Mouse (Mus musculus) liver, embryonic 12.5 days (tissue): ENCODE measurements around the gene Thap2. TPM values are rescaled to one million over a fixed set of nuclear protein-coding genes. Genes with fewer than 3 reads are reported as not detected.

Experiments used
- ATAC-seq: fragments of 200-750 bp; cut with Nextera tagmentation; 2 replicates; pipeline ENCODE4 v1.8.0; 2017; ENCODE audit warnings: moderate number of reproducible peaks, mild to moderate bottlenecking, moderate library complexity
- H3K27ac ChIP-seq: fragments of 300-500 bp; sonication (generic); 2 replicates; pipeline ENCODE4 v1.5.1; 2016; ENCODE audit warnings: mild to moderate bottlenecking
- H3K27me3 ChIP-seq: fragments of 300-500 bp; sonication (generic); replicated peaks from 2 replicates; pipeline ENCODE4 v1.6.1; 2016; ENCODE audit warnings: mild to moderate bottlenecking, moderate library complexity
- H3K36me3 ChIP-seq: fragments of 300-500 bp; sonication (generic); 2 replicates; pipeline ENCODE4 v1.6.1; 2016; ENCODE audit warnings: mild to moderate bottlenecking, moderate library complexity
- H3K4me1 ChIP-seq: fragments of 300-500 bp; sonication (generic); 2 replicates; pipeline ENCODE4 v1.6.1; 2016
- H3K4me2 ChIP-seq: fragments of 300-500 bp; sonication (generic); 2 replicates; pipeline ENCODE4 v1.6.1; 2016; ENCODE audit warnings: mild to moderate bottlenecking, moderate library complexity
- H3K4me3 ChIP-seq: fragments of 300-500 bp; sonication (generic); 2 replicates; pipeline ENCODE4 v1.5.1; 2016; ENCODE audit warnings: mild to moderate bottlenecking, moderate library complexity
- H3K9ac ChIP-seq: fragments of 300-500 bp; sonication (generic); 2 replicates; pipeline ENCODE4 v1.6.1; 2016; ENCODE audit warnings: mild to moderate bottlenecking, moderate library complexity
- H3K9me3 ChIP-seq: fragments of 300-500 bp; sonication (generic); replicated peaks from 2 replicates; pipeline ENCODE4 v1.6.1; 2016; ENCODE audit warnings: mild to moderate bottlenecking, moderate library complexity
- WGBS: fragments of 180-500 bp; shearing (Covaris S2); methylation state at CpG from one replicate; pipeline ENCODE4 v1.1.7; 2016; ENCODE audit not compliant: insufficient replicate concordance; 5-methylcytosine and 5-hydroxymethylcytosine counted together
- polyA plus RNA-seq: library from polyadenylated mRNA; unstranded; fragments of >200 nt; fragmentation: Nextera tagmentation; extraction: Ambion mirVana; gene quantifications from 2 replicates; pipeline ENCODE4 v1.2.1, GENCODE M21; 2016

Thap2 gene
- polyA plus RNA-seq, 1 experiment from 2014 or later, result 10.5 TPM

DNA sequence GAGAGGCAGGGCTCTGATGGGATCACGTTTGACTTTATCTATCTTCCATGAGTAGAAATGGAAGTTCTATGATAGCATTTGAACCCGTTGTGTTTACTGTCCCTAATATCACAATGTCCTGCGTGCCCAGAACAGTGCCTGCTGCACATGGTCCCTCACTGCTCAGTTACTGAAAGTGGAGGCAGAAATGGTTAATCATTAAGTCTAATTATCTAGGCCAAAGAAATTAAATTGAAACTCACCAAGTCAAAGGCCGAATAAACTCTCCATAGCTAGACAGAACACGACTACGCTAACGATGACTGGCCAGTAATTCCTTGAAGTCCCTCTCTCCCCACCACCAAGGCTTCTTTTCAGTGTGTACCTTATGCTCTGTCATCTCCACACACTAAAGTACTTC, 34.7 kb downstream of the Thap2 start:
- WGBS, result 82% methylated on average over 7 of the region's 7 CpGs
- H3K4me2 ChIP-seq, result no peak overlapping the region
- H3K4me3 ChIP-seq, result no peak overlapping the region
- peaks cover 24% of the 10 kb centered on the region for H3K4me1 ChIP-seq
- no peaks in the 10 kb centered on the region for H3K27me3 ChIP-seq
- H3K9me3 ChIP-seq, result no peaks in the 10 kb centered on the region
- peaks cover 13% of the 10 kb centered on the region for H3K36me3 ChIP-seq
- H3K27ac ChIP-seq, result no peak overlapping the region
- ATAC-seq, result no peak
- no peak overlapping the region for H3K9ac ChIP-seq

DNA sequence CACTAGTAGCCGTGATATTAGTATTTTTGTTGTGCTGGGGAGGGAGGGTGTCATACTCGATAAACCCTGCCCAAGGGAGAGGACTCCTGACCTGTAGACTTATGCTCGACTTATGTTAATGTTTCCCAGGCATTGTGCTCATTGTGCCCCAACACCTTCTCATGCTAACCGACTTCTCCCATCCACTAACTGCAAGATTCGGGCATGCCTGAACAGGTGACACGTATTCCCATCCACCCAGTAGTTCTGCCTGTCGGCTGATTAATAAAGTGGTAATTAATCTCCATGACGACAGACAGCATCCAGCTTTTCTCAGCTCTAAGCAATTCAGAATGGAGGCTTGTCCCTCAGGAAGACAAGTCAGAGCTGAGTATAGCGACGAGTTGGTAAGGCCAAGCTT, 35.2 kb downstream of the Thap2 start:
- ATAC-seq, result no peak
- 77% methylated on average over 10 of the region's 10 CpGs for WGBS
- Histone ChIP-seq H3K4me3 (no peak overlapping the region), H3K9ac (no peak overlapping the region), H3K27me3 (no peaks in the 10 kb centered on the region), H3K4me1 (peaks cover 24% of the 10 kb centered on the region), H3K27ac (no peak overlapping the region), H3K4me2 (no peak overlapping the region), H3K36me3 (peaks cover 13% of the 10 kb centered on the region), H3K9me3 (no peaks in the 10 kb centered on the region)

GRCm38 (mm10) chr10:115348131-115348530, 36.1 kb downstream of the Thap2 start:
- Histone ChIP-seq H3K27me3 (no peaks in the 10 kb centered on the region), H3K4me2 (no peak overlapping the region), H3K9ac (no peak overlapping the region), H3K9me3 (no peaks in the 10 kb centered on the region), H3K4me1 (peaks cover 24% of the 10 kb centered on the region), H3K36me3 (peaks cover 13% of the 10 kb centered on the region), H3K27ac (no peak overlapping the region), H3K4me3 (no peak overlapping the region)
- ATAC-seq, result no peak
- 60% methylated on average over 6 of the region's 6 CpGs for WGBS

DNA sequence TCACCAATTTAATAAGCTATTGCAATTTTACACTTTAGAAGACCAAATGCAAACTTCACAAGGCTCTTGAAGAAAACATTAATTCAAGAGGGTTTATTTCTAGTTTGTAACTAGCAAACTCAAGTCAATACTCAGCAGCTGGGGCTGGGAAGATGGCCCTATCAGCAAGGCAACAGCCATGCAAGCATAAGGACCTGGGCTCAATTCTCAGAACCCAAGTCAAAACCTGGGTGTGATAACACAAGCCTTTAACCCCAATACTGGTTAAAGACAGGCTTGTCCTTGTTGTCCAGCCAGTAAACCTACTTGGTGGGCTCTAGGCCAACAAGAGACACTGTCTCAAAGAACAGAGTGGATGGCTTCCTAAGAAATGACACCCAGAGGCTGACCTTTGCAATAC, 37.8 kb downstream of the Thap2 start:
- peaks cover 16% of the 10 kb centered on the region for H3K4me1 ChIP-seq
- H3K4me3 ChIP-seq, result no peak overlapping the region
- peak; percentile 81 for ATAC-seq
- no peak overlapping the region for H3K27ac ChIP-seq
- H3K9ac ChIP-seq, result no peak overlapping the region
- no peaks in the 10 kb centered on the region for H3K27me3 ChIP-seq
- H3K36me3 ChIP-seq, result peaks cover 22% of the 10 kb centered on the region
- H3K4me2 ChIP-seq, result no peak overlapping the region
- no peaks in the 10 kb centered on the region for H3K9me3 ChIP-seq

DNA sequence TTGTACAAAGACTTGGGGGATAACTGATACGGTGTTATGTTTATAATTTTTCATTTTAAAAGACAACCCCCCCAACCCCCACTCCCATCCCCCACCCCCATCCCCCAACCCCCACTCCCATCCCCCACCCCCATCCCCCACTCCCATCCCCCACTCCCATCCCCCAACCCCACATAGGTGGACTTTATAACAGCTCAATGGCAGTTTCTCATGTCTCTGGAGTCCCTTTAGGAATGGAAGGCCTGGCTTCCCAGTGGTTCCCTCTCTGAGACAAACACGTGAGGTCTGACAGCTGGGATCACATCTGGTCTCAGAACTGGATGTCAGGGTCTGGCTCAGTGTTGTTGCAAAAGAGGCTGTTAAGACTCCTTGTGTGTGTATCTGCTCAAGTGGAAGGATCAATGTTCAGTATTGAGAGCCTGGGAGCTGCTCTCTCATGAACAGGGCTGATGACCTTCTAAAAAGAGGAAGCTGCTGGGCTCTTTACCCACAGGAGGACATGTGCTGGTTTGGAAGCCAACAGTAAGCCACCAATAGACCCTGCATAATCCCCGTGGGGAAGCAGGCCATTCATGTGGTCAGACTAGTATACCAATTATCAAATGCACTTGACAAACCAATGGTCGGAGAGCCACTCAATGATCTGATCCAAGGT, 41.3 kb downstream of the Thap2 start:
- H3K4me2 ChIP-seq, result no peak overlapping the region
- no peak overlapping the region for H3K4me3 ChIP-seq
- H3K27ac ChIP-seq, result no peak overlapping the region
- no peaks in the 10 kb centered on the region for H3K27me3 ChIP-seq
- H3K9ac ChIP-seq, result no peak overlapping the region
- peaks cover 32% of the 10 kb centered on the region for H3K36me3 ChIP-seq
- no peaks in the 10 kb centered on the region for H3K9me3 ChIP-seq
- 65% methylated on average over 4 of the region's 4 CpGs for WGBS
- H3K4me1 ChIP-seq, result peaks cover 8% of the 10 kb centered on the region
- ATAC-seq, result no peak

GRCm38 (mm10) chr10:115339820-115340328, 44.4 kb downstream of the Thap2 start:
- Histone ChIP-seq H3K4me1 (no peaks in the 10 kb centered on the region), H3K4me2 (no peak overlapping the region), H3K4me3 (no peak overlapping the region), H3K36me3 (peaks cover 18% of the 10 kb centered on the region), H3K27ac (no peak overlapping the region), H3K9ac (no peak overlapping the region), H3K27me3 (no peaks in the 10 kb centered on the region), H3K9me3 (no peaks in the 10 kb centered on the region)
- 69% methylated on average over 7 of the region's 7 CpGs for WGBS
- no peak for ATAC-seq

DNA sequence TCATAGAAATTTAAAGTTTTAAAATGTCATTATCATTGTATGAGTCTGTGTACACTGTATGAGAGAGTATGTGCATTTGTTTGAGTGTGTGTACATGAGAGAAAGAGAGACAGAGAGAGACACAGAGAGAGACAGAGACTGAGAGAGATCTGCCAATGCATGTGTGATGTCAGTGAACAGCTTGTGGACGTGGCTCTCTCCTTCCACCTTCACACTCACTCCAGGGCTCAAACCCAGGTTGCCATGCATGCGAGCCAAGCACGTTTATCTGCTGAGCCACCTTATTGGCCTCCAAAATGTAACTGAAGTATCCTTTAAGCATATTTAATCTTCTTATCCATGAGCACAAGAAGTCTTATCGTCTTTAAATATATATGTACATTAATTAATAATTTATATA, 47.3 kb downstream of the Thap2 start:
- Histone ChIP-seq H3K4me1 (no peaks in the 10 kb centered on the region), H3K9me3 (no peaks in the 10 kb centered on the region), H3K36me3 (peaks cover 11% of the 10 kb centered on the region), H3K4me3 (no peak overlapping the region), H3K4me2 (no peak overlapping the region), H3K27me3 (no peaks in the 10 kb centered on the region), H3K9ac (no peak overlapping the region), H3K27ac (no peak overlapping the region)
- 69% methylated on average over 4 of the region's 4 CpGs for WGBS
- no peak for ATAC-seq

DNA sequence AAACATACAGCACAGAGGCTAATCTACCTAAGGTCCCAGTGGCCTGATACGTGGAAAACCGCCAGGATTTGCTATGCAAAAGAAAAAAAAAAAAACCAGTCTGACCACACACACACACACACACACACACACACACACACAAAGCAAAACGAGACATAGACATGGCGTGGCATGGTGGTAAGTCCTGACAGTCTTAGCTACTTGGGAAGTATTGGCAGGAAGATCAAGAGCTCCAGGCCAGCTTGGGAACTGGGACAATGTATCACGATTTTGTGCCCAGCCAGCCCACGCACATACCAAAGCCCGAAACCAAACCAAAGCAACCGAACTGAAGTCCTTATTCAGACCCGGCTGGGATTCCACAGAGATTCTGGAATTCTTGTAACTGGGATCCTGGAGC, 50.7 kb downstream of the Thap2 start:
- Histone ChIP-seq H3K9me3 (no peaks in the 10 kb centered on the region), H3K4me3 (no peak overlapping the region), H3K4me1 (no peaks in the 10 kb centered on the region), H3K9ac (no peak overlapping the region), H3K27ac (no peak overlapping the region), H3K4me2 (no peak overlapping the region), H3K36me3 (no peaks in the 10 kb centered on the region), H3K27me3 (no peaks in the 10 kb centered on the region)
- ATAC-seq, result no peak
- WGBS, result 70% methylated on average over 9 of the region's 9 CpGs

GRCm38 (mm10) chr10:115332997-115333396, 51.2 kb downstream of the Thap2 start:
- 75% methylated on average over 4 of the region's 4 CpGs for WGBS
- no peaks in the 10 kb centered on the region for H3K4me1 ChIP-seq
- no peak overlapping the region for H3K4me3 ChIP-seq
- no peak for ATAC-seq
- H3K9me3 ChIP-seq, result no peaks in the 10 kb centered on the region
- H3K9ac ChIP-seq, result no peak overlapping the region
- H3K36me3 ChIP-seq, result no peaks in the 10 kb centered on the region
- no peaks in the 10 kb centered on the region for H3K27me3 ChIP-seq
- H3K27ac ChIP-seq, result no peak overlapping the region
- H3K4me2 ChIP-seq, result no peak overlapping the region

- no peak overlapping the region for H3K4me3 ChIP-seq
- 71% methylated on average over 8 of the region's 8 CpGs for WGBS
- no peak for ATAC-seq
Measured at GRCm38 (mm10) chr10:115332420-115332952, 51.8 kb downstream of the Thap2 start.

DNA sequence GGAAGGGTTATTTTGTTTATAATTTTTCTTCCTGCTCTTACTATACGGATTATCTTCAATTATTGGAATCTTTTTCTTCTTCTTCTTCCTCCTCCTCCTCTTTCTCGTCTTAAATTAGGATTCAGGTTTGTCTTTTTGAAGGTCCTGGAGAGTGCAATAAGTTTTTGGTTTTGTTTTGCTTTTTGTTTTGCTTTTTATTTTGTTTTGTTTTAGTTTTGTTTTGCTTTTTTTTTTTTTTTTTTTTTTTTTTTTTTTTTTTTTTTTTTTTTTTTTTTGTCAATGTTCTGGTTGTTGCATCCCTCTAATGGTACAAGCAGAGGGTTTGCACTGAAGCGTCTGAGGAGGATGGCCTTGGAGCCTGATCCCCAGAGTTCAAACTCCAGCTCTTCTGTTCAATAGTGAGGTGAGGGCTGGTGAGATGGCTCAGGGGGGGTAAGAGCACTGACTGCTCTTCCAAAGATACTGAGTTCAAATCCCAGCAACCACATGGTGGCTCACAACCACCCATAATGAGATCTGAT, 55.2 kb downstream of the Thap2 start:
- Histone ChIP-seq H3K27ac (no peak overlapping the region), H3K9me3 (no peaks in the 10 kb centered on the region), H3K9ac (no peak overlapping the region), H3K36me3 (no peaks in the 10 kb centered on the region), H3K4me1 (no peaks in the 10 kb centered on the region), H3K4me2 (no peak overlapping the region), H3K27me3 (no peaks in the 10 kb centered on the region), H3K4me3 (no peak overlapping the region)
- 75% methylated on average over 3 of the region's 3 CpGs for WGBS
- no peak for ATAC-seq

More at GRCm38 (mm10) chr10:115332420-115332952, 51.8 kb downstream of the Thap2 start:
- no peaks in the 10 kb centered on the region for H3K27me3 ChIP-seq
- H3K4me1 ChIP-seq, result no peaks in the 10 kb centered on the region
- no peak overlapping the region for H3K27ac ChIP-seq
- H3K36me3 ChIP-seq, result no peaks in the 10 kb centered on the region
- no peak overlapping the region for H3K9ac ChIP-seq
- H3K4me2 ChIP-seq, result no peak overlapping the region
- H3K9me3 ChIP-seq, result no peaks in the 10 kb centered on the region

DNA sequence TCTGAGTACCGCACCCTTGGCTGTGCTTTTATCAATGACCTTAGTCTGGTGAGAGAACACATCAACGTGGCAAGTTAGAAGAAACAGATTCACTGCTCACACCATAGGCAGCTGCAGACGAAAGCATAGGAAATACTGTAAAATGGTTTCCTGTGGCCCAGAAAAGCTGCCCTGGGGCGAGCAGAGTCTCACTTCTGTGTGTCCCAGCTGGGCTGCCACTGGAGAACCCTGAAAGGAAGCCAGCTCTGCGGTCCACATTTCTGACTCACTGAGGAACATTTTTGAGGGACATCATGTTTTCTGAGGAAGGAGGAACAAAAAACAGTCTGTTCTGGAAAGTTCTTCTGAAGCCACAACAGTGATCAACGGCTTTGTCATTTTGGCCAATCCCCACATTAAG, 55.7 kb downstream of the Thap2 start:
- no peaks in the 10 kb centered on the region for H3K9me3 ChIP-seq
- no peak overlapping the region for H3K9ac ChIP-seq
- WGBS, result 54% methylated on average over 6 of the region's 6 CpGs
- no peak overlapping the region for H3K27ac ChIP-seq
- H3K36me3 ChIP-seq, result no peaks in the 10 kb centered on the region
- H3K4me2 ChIP-seq, result no peak overlapping the region
- H3K4me3 ChIP-seq, result no peak overlapping the region
- no peak for ATAC-seq
- H3K4me1 ChIP-seq, result no peaks in the 10 kb centered on the region
- H3K27me3 ChIP-seq, result no peaks in the 10 kb centered on the region
